Mouse (Mus musculus) C2C12 (cell line): ENCODE measurements at regions not wholly inside any gene's neighbourhood (a gene's known extent, or its start where the extent isn't known, plus 50 kb on each side); places are given as distances from the start of the nearest gene placed in this dataset.

Experiments used
- H3K27me3 ChIP-seq: one replicate; pipeline ENCODE4 v1.6.1; 2011; ENCODE audit not compliant: control insufficient read depth, insufficient read depth, insufficient read length
- H3K36me3 ChIP-seq: one replicate; pipeline ENCODE4 v1.6.1; 2011; ENCODE audit not compliant: control insufficient read depth, insufficient read depth
- H3K4me3 ChIP-seq: one replicate; pipeline ENCODE4 v1.5.1; 2011; ENCODE audit warnings: mild to moderate bottlenecking, control low read depth; ENCODE audit not compliant: poor library complexity, insufficient read depth, severe bottlenecking
- H3K79me2 ChIP-seq: one replicate; pipeline ENCODE4 v1.6.1; 2011; ENCODE audit not compliant: control insufficient read depth, insufficient read depth
- H3K79me3 ChIP-seq: one replicate; pipeline ENCODE4 v1.6.1; 2011; ENCODE audit warnings: low read depth, control low read depth
- H3ac ChIP-seq: one replicate; pipeline ENCODE3; 2011; ENCODE audit warnings: low read depth; ENCODE audit not compliant: control insufficient read depth, insufficient read length
- CEBPB ChIP-seq: IDR thresholded peaks from one replicate; pipeline ENCODE4 v1.6.1; 2011; ENCODE audit warnings: low read depth, mild to moderate bottlenecking, control low read depth, moderate library complexity
- CTCF ChIP-seq: IDR thresholded peaks from one replicate; pipeline ENCODE4 v1.5.1; 2011; ENCODE audit not compliant: control insufficient read depth, insufficient read depth, insufficient read length
- FOSL1 ChIP-seq: IDR thresholded peaks from one replicate; pipeline ENCODE4 v1.8.0; 2011; ENCODE audit warnings: mild to moderate bottlenecking, low read length; ENCODE audit not compliant: poor library complexity, insufficient read depth, severe bottlenecking
- MAX ChIP-seq: IDR thresholded peaks from one replicate; pipeline ENCODE4 v1.6.1; 2011; ENCODE audit warnings: mild to moderate bottlenecking, control low read depth
- MYOD1 ChIP-seq: IDR thresholded peaks from one replicate; pipeline ENCODE4 v1.6.1; 2011; ENCODE audit warnings: low read depth; ENCODE audit not compliant: control insufficient read depth, insufficient read length
- MYOG ChIP-seq: IDR thresholded peaks from one replicate; pipeline ENCODE4 v1.6.1; 2011; ENCODE audit not compliant: control insufficient read depth, insufficient read length; ENCODE audit errors: extremely low read depth
- USF1 ChIP-seq: IDR thresholded peaks from one replicate; pipeline ENCODE4 v1.6.1; 2011; ENCODE audit warnings: low read depth, mild to moderate bottlenecking, control low read depth, moderate library complexity

DNA sequence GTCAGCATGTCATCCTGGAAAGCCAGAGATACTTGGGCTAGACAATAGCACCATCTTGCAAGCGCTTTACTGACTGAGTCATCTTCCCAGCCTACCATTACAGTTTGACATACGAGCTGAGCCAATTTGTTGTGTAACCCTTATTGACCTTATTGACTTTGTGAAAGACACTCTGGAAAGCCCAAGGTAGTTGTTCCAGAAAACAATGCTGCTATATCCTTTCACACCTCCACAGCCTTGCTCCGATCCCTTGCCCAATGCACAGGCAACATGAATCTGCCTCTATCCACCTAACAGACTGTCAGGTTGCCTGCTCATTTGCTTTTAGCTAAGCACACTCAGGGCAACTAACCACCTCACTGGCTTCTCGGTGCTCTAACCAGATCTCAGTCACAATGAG, 322.8 kb downstream of the Icos start:
- no peaks in the 10 kb centered on the region for H3K36me3 ChIP-seq
- H3K27me3 ChIP-seq, result peaks cover 19% of the 10 kb centered on the region
- no peaks in the 10 kb centered on the region for H3K79me3 ChIP-seq
- no peaks in the 10 kb centered on the region for H3K79me2 ChIP-seq
- TF ChIP-seq CTCF (no peak), USF1 (no peak), MYOD1 (no peak), CEBPB (no peak), FOSL1 (no peak), MYOG (no peak), MAX (no peak)
- no peak overlapping the region for H3K4me3 ChIP-seq
- H3ac ChIP-seq, result no peak overlapping the region

GRCm38 (mm10) chr1:61301041-61302030, 323.6 kb downstream of the Icos start:
- no peaks in the 10 kb centered on the region for H3K79me2 ChIP-seq
- peaks cover 19% of the 10 kb centered on the region for H3K27me3 ChIP-seq
- no peaks in the 10 kb centered on the region for H3K79me3 ChIP-seq
- no peak overlapping the region for H3ac ChIP-seq
- H3K4me3 ChIP-seq, result no peak overlapping the region
- no peak for TF ChIP-seq MYOD1
- no peak for TF ChIP-seq USF1
- no peak for TF ChIP-seq FOSL1
- no peak for TF ChIP-seq CEBPB
- TF ChIP-seq MAX, result no peak
- TF ChIP-seq CTCF, result no peak
- TF ChIP-seq MYOG, result no peak
- H3K36me3 ChIP-seq, result no peaks in the 10 kb centered on the region

DNA sequence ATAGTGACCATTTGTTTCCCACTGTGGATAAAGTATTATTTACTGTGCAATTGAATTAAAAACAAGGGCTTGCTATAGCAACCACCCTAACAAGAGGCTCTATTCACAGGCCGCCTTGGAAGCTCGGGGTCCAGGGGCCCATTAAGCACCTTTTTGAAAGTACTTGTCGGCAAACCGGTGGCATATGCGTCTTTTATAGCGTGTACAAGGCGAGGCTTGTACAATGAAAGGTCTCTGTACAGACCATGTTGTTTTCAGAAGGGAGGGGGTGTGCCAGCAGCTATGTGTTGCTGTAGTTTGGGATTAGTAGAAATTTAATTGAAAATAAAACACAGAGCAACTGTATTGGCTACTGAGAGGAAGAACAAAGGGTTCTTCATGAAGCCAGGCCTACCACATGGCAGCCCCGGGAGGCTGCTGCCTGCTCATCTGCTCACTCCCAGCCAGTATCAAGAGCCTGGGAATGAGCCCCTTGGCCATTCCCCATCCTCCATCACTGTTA, 324.9 kb downstream of the Icos start:
- Histone ChIP-seq H3ac (no peak overlapping the region), H3K79me2 (no peaks in the 10 kb centered on the region), H3K27me3 (peaks cover 23% of the 10 kb centered on the region), H3K36me3 (no peaks in the 10 kb centered on the region), H3K4me3 (no peak overlapping the region), H3K79me3 (no peaks in the 10 kb centered on the region)
- TF ChIP-seq CTCF (no peak), MAX (no peak), USF1 (no peak), FOSL1 (no peak), MYOG (no peak), CEBPB (no peak), MYOD1 (no peak)

DNA sequence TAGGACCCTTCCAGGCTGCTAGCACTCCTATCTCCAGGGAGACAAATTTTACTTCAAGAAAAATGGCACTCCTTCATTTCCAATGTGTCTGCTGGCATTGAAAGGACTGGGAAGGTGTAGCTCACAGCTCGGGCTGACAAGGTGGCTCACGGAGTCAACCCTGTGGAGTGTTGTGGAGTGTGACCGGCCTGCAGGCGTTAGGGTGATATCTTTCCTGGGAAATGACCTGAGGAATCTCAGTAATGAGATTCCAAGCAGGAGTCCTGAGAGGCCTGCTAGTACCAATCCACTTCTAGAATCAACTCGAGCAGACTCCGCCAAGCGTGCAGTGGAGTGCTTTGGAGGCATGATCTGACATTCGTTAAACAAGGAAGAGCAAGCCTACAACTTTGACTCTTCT, 328.6 kb downstream of the Icos start:
- H3K27me3 ChIP-seq, result peaks cover 9% of the 10 kb centered on the region
- TF ChIP-seq MYOD1 (no peak), CEBPB (no peak), USF1 (no peak), MAX (no peak), MYOG (no peak), FOSL1 (no peak), CTCF (no peak)
- H3K4me3 ChIP-seq, result no peak overlapping the region
- H3ac ChIP-seq, result no peak overlapping the region
- no peaks in the 10 kb centered on the region for H3K79me2 ChIP-seq
- no peaks in the 10 kb centered on the region for H3K79me3 ChIP-seq
- H3K36me3 ChIP-seq, result no peaks in the 10 kb centered on the region

DNA sequence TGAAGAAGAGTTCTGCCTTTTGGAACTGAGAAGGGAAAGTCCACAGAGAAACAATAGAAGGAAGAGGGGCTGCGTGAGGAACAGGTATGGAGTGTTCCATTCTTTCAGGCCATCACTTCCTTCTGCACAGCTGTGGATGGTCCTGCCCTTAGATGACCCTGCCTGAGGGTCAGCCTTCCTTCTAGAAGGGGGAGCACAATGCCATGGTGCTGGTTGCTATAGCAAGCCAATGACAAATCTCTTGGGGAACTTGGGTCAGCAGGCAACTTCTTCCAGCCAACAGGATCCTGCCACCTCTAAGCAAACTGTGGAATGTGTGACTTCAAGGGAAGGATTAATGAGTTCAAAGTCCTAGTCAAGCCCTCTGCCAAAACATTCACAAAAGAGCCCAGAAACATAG, 329.1 kb upstream of the Pard3b start:
- H3K79me2 ChIP-seq, result no peaks in the 10 kb centered on the region
- peaks cover 3% of the 10 kb centered on the region for H3K27me3 ChIP-seq
- H3K36me3 ChIP-seq, result no peaks in the 10 kb centered on the region
- H3ac ChIP-seq, result no peak overlapping the region
- H3K4me3 ChIP-seq, result no peak overlapping the region
- H3K79me3 ChIP-seq, result no peaks in the 10 kb centered on the region
- TF ChIP-seq CEBPB, result no peak
- TF ChIP-seq MYOD1, result no peak
- no peak for TF ChIP-seq MAX
- no peak for TF ChIP-seq FOSL1
- TF ChIP-seq CTCF, result no peak
- TF ChIP-seq USF1, result no peak
- no peak for TF ChIP-seq MYOG
